Mouse (Mus musculus) layer of hippocampus, postnatal 10 days (tissue): ENCODE measurements at regions not wholly inside any gene's neighbourhood (a gene's known extent, or its start where the extent isn't known, plus 50 kb on each side); places are given as distances from the start of the nearest gene placed in this dataset.
A peak's percentile ranks its signal among the peaks of the same experiment; 100 is the strongest.

ENCODE experiments used
- DNase-seq, 2 experiments: peaks; one replicate each; pipeline ENCODE4 v3.0.0; 2021; ENCODE audit warnings: low spot score in 2 of 2

DNA sequence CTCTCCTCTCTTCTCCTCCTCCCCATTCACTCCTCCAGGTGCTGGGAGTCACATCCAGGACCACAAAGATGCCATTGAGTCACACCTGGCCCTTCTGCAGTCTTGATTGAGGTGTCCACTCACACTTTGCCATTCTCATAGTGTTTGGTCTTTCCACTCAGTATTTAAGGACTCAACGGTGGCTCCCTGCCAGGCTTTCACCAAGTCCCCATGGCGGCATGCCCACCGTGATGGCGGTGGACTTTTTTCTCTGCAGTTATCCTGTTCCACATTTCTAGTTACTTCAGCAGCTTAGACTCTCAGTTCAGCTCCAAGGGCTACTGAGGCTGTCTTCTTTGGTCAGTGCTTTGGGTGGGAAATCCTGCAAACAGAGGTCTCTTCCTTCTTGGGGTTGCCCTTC, 189.9 kb downstream of the Cbln1 start:
- no peak for DNase-seq

DNA sequence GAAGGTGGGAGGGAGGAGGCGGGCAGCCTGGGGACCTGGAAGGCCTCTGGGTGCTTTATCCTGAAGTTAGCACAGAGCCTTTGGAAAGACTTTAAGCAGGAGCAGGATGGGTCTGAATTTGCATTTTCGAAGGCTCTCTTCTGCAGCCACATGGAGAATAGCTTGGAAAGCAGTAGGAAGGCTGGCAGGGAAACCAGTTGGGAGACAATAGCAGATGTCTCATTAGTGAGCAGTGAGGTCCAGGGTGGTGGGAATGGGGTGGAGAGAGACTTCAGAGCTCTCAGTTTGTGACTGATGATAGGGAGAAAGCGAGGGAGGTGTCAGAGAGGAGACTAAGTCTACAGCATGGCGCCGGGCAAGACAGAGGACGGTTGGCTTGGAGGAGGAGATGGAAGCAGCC, 199.1 kb downstream of the Cbln1 start:
- DNase-seq = peak; percentile 8 to 11

DNA sequence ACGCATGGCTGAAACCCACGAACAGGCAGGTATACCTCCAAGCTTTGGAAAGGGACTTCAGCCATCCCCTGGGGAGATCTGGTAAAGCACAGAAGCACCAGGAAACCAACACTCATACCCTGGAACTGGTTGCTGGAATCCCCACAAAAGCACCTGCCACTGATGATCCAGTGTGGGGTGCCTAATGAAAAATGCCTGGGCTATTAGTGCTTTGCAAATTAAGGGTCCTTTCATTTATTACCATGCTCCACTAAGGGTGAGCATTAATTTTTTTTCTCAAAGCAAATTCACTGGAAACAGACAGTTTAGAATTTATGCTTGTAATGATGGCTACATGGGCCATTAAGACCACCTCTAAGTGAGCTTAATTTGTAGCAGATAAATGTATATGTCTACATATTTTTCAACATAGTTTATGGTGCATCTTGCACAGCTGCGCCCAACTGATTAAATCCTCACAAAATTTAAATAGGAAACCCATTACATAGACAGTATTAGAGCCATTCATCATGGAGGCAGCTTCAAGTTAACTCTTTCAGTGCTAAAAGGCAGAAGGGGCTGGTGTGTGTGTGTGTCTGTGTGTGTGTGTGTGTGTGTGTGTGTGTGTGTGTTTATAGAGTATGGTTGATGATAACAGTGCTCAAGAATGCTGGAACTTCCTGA, 201.8 kb downstream of the Cbln1 start:
- no peak for DNase-seq

DNA sequence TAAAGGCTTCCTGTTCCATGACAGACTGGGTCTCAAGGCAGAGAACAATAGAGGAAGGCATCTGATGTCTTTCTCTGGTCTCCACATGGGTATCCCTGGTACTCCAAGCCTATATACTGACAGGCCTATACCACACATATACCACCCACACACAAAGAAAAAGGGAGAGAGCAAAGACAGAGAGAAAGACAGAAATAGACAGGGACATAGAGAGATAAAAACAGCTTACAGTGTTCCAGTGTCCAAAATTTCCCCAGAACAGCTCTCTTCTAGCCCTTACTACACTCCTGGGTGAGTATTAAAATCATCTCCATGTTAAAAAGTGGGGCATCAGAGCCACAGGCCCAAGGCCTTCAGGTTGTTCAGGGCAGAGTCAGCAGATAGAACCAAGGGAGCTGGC, 204.2 kb downstream of the Cbln1 start:
- no peak for DNase-seq

DNA sequence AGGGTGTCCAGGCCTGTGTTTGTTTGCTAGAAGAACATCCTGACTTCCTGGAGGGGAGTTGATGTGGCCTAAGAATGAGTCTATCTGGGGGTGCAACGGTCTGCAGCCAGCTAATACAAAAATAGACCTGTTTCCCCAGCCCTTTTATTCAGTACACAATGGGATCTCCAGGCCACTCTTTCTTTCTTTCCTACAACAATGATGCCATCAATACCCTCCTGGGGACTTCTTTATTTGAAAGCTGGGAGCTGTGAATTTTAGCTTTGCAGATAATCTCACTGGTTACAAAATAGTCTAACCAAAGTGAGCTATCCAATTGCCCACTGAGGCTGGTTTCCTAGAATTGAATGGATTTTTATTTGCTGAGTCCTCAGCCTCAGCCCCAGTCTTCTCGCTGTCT, 207.4 kb downstream of the Cbln1 start:
- no peak for DNase-seq

DNA sequence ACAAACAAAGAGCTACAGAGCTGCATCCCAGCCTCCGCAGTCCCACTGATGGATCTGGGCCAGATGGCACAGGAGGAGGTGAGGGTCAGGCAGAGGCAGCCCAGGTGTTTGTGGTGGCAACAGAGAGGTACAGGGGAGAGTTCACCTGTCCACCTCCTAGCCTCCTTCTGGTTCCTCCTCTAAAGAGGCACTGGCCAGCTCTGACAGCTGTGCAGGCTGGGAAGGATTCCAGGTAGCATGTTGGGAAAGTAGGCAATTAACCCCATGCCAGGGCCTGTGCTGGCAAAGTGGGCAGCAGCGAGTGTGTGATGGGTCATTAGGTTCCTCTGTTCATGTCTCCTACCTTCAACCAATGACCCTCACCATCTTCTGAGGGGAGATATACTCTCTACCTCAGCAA, 212.1 kb downstream of the Cbln1 start:
- no peak for DNase-seq

DNA sequence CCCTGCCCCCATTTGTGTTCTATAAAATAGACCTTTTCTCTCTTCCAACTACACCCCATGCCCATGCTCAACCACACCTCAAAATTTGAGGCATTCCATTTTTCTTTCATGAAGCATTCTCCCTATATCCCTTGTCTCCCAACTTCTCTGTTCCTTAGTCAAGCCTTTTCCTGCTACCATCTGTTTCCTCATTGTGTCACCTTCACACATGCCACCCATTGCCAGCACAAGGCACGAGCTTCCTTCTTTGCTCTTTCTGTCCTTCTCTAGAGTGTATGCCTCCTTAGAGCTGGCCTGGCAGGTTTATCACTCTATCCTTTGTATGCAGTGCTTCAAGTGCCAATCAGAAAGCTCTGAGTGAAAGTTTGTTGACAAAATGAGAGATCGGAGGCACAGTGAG, 229.7 kb downstream of the Cbln1 start:
- DNase-seq = no peak

DNA sequence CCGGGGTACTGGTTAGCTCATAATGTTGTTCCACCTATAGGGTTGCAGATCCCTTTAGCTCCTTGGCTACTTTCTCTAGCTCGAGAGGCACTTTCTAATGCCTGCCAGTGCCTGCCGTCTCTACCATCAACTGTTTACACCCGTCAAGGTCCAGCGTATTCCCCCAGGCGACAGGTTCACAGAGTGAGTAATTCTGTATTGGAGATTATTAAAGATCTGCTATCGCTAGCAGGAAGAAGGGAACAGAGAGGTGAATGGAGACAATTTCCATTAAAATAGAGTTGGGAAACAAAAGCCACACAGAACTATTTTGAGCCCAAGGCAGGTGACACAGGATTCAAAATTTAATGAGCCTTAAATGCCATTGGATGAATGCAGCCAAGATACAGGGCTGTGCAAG, 235.2 kb downstream of the Cbln1 start:
- DNase-seq = no peak

DNA sequence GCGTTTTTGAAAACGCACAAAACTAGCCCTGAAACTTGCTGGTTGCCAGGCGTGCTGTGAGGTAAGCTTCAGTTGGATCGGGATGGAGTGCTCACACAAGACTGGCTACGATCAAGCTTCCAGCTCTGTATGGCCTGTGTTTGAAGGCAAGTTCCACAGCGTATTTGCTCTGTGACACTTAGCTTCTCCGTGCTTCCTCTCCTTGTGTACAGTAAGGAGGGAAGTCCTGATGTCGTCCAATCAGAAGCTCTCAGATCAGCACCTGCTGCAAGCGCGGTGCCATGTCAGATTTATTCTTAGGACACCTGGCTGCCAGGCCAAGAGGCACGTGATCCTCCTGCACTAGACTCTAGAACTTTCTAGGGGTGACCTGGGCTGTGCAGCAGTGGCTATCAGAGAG, 236.0 kb downstream of the Cbln1 start:
- no peak for DNase-seq

DNA sequence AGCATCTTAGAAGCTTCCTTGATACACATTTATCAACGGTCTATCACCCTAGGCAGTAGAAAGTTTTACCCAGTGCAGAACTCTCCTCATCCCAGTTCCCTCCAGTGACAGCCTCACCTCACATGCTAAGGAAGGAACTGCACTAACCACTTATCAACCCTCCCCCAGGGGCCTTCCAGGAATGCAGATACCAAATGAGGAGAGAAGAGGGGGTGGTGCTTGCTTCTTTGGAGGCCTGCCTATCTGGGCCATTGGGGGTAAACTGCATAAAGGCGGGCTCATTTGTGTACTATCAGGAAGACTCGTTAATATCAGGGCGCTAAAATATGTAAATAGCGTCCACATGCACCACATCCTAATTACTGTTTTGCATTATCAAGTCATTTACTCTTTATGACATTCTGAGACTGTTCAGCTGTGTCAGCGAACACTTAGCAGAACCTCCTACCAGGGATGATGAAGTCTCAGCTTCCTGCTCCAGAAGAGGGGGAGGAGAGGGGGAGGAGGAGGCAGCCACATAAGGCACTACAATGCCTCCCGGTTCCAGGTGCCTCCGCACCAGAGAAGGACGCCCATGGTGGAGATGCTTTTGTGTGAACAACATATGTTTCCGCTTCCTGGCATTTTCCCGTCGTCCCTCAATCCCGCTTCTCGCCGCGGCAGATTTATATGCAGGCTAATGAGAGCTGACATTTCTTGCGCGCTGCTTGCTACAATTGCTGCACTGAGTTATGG, 236.9 kb downstream of the Cbln1 start:
- DNase-seq = peak in 1 of 2 experiments; percentile 25

DNA sequence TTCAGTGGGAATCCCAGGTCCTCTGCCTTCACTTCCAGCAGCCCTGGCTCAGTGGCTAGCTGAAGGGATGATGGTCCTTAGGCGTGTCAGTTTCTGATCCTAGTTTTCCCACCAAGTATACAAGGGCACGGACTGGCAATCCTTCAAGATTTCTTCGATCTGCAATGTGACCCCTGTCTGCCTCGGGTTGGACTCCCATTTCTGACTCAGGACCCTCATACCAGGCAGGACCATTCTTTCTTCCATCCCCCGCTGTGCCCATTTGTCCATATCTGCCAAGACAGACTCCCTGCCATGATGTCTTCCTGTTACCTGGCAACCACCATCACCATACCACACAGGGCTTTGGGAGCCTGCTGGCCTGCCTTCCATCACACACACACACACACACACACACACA, 238.1 kb downstream of the Cbln1 start:
- no peak for DNase-seq

DNA sequence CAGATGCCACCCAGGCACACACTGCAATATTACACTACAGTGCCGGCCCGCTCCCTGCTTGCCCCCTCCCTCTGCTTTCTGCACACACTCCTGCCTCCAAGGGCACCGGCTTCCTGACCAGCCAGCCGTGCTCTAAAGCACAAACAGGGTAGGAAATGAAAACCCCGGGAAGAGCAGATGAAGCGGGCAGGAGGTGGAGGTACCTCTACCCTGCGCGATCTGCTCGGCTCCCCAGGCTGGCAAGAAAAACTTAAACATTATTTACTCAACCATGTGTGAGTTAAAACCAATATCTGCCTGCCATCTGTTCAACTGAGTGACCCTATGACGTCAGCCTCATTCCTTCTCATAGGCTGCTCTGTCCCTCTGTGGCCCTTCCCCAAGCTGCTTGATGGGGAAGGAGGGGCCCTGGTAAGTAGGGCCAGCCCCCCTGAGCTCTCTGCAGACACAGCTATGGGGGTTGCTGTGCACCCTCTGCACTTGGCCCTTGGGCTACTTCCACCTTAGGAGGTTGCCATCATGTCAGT, 238.5 kb downstream of the Cbln1 start:
- peak in 1 of 2 experiments; percentile 8 for DNase-seq

DNA sequence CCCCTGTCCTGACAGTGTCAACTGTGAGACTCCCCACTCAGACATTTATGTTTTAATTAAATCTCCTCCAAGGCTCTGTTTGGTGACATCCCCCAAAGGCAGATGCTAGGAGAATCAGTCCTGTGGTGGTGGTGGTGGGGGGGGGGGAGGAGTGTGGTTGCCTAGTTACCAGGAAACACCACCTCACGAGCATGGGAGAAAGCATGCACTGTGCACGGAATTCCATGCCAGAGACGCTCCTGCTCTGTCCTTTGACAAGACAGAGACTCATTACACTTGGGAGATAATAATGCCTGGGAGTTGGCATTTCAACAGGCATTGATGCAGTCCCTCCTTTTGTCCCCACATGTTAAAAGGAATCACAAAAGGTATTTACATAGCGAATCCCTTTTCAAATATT, 240.6 kb downstream of the Cbln1 start:
- peak in 1 of 2 experiments; percentile 12 for DNase-seq

DNA sequence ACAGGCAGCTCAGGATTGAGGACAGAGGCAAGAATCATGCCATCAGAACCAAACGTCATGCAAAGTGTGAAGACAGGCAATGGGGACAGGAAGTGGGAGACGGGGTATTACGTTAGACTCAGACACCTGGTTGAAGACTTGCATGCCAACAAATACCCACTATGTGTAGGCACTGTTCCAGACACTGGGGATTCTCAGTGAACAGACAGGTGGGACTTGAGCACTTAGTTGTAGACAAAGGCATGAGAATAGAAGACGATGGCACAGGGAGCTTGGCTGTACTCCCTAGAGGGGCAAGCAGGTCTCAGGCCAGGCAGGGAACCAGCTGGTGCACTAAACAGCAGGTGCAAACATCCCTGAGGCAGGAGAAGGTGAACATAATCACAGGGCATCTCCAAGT, 242.3 kb downstream of the Cbln1 start:
- no peak for DNase-seq

DNA sequence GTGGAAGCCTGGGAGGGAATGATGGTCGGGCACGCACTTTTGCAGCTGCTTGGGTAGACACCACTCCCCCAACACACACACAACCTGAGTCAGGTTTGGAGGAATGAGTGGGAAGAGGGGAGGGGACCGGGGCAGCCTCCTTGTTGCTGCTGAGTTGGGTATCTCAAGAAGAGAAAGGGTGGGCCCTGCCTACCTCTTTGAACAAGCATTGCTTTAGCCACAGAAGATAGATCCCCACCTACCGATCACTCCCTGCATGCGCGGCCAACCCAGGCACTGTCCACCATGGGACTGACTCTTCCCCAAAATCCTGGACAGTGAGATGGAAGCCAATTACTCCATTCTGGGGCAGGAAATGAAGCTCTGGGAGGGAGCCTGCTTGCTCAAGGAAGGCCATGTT, 243.2 kb downstream of the Cbln1 start:
- DNase-seq = no peak

DNA sequence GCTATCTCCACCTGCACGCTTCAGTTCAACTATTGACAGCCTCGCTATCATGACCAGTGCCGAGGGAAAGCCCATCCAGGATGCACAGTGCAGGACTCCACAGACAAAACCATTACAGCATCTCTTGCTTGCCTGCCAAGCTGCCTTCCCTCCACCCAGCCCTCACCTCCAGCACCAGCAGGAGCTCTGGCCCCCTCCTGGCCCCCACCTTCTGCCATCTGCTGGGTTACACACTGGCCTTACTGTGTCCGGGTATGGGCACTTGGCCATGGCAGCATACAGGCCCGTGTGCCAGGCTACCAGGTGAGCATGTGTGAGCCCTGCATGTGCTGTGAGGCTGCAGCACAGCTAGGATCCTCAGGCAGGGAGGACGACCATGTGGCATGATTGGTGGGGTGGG, 243.6 kb downstream of the Cbln1 start:
- no peak for DNase-seq

DNA sequence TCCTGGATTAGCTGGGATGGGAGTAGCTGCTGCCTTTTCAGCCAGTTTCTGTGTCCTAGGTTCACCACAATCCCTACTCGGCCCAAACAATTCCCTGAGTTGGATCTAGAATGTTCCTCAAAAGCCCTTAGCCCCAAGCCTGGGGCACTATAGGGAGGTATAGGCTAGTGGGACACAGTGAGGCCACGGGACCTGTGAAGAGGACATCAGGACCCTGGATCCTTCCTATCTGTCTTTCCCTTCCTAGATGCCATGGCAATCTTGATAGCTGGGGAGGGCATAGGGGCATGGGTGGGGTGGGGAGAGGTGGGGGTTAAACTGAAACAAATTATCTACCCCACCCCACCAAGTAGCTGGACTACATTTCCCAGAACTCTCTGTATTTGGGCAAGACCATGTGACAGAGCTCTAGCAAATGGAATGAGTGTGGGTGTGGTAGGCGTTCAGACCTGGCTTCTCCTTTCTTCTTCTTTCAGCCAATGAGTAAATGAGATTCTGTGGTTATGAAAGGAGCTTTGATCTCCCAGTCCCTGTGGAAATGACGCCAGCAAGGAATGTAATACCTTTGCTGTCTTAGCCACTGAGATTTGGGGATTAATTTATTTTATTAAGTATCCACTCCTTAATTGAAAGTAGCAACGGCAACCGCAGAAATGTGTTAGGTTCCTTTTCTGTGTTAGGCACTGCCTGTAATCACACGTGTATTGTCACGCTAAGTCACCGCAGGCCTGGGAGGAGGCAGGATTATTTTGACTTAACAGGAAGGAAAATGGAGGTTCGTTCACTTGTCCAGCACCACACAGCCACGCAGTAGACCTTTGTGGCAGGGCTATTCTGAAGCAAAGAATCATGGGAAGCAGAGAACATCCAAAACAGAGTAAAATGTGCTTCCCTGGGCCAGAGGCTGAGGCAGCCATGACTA, 246.6 kb downstream of the Cbln1 start:
- no peak for DNase-seq

DNA sequence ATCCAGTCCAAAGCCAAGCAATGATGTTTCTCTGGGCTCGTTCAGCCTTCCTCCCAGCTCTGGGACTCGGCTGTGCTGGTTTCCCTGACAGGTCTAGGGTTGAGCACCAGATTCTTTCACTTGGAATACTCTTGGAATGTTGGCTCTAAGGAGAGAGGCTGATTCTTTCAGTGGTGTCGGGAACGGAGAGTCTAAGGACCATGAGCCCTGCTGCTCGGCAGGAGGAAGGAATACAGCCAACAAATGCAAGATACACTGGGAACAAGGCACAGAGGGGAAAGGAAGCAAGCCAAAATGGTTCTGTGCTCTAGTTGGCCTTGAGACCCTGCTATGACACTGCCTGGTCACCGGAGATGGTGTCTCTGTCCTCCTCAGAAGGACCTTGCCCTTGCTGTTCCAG, 251.8 kb downstream of the Cbln1 start:
- DNase-seq = no peak

DNA sequence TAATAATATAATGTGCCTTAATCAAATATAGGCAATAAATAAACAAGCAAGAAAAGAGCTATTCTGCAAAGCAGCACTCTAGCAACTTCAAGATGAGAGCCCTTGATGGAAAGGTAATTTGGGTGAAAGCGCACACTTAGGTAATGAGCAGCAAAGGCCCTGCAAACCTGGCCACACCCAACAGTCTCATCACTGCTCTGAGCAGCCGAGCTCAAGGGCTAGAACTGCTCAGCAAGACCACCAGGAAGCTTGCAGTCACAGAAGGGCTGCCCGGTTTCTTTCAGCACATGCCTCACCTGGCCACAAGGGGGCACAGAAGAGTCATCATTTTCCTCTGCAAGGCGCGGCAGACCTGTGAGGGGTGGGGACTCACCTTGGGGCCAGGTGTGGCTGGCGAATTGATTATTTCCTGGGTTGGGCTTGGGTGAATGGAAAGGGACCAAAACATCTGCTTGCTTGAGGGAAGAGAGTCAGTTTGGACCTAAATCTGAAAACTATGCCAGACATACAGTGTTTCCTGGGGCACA, 253.4 kb downstream of the Cbln1 start:
- no peak for DNase-seq

DNA sequence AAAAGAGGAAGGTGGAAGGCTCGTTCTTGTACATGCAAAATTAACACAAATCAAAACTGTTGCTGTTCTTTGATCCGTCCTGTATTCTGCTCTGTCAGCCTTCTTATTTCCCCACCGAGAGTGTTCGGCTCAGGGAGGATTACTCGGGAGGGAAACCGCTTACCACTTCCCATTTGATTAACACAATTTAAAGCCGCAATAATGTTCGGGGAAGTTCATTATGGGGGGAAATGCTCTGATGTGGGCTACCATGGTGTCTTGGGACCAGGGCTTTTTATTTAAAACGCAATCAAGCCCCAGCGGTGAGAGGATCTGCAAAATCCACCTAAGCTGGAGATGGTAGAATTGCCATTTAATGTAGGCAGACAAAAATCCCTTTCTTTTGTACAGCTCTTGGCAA, 257.4 kb downstream of the Cbln1 start:
- DNase-seq = no peak

DNA sequence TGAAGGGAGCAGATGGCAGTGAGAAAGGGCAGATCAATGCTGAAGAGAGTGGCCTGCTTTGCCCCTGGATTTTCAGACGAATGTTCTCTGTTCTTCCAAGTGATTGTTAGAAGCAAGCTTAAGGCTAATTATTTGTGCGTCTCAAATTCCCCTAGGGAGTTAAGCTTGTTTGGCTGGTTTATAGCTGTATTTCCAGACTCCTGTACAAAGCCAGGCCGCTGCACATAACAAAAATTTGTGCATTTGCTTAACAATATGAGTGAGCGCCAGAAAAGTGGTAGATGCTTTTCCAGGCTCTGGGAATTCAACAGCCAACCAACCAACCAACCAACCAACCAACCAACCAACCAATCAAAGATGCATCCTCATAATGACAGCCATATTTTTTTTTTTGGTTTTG, 261.9 kb downstream of the Cbln1 start:
- DNase-seq = no peak

DNA sequence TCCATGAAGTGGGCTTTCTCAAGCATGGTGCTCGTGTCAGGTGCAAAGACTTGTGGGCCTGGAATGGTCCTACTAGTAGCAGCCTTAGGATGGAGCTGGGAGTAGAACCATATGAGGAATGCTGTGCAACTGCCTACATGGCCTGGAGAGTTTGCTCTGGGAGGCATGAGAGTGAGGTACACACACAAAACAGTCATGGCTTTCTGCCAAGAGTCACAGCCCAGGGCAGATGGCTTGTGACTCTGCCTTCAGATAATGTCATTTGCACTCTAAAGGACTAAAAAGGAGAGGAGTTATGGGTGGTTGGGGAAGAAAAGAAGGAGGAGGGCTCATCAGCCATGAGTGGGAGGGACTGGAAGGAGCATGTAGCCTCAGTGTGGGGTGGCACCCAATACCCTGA, 263.1 kb downstream of the Cbln1 start:
- DNase-seq = no peak
